Mouse (Mus musculus): ENCODE measurements around the gene Abcc5.

DNA sequence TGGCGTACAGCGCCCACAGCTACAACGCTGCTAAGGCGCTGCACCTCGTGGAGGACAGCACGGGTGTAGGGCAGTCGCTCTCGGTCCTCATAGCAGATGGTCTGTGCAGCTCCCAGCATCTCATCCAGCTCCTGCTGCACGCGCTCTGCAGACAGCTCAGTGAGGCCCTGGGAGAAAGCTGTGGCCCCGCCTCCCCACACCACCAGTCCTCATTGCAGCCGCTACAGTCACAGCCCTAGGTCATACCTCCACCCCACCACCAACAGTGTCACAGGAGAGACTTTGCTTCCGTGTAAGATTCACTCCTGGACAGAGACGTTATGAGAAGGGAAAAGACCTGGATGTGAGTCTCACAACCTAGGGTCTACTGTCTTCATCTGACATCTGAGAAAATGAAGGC, 113.9 kb downstream of the Abcc5 start:
- TF ChIP-seq POLR2A (IDR thresholded peaks at IDR 0.05; ENCODE audit: low read depth, low read length) (no peak), CTCF (conservative IDR thresholded peaks at IDR 0.05; ENCODE audit: insufficient read depth, insufficient read length, low read depth, low read length) (no peak)
